Mouse (Mus musculus) erythroblast, embryonic 14.5 days (primary cell): ENCODE results near the gene Lime1.

Source experiments
- GATA1 ChIP-seq: IDR thresholded peaks from 2 replicates; pipeline ENCODE4 v1.6.1; 2012; ENCODE audit warnings: low read length, inconsistent platforms, mixed read lengths
- TAL1 ChIP-seq: IDR thresholded peaks from 3 replicates; pipeline ENCODE4 v1.6.1; 2012; ENCODE audit warnings: low read length, inconsistent platforms, mixed read lengths

GRCm38 (mm10) chr2:181413141-181413540 lies 33.3 kb downstream of the Lime1 start:
- no peak for TF ChIP-seq GATA1
- no peak for TF ChIP-seq TAL1
